Mouse (Mus musculus): Measurements from ENCODE around the gene Psmc1. TPM values are rescaled to one million over a fixed set of nuclear protein-coding genes. Genes with fewer than 3 reads are reported as not detected.

Psmc1 gene
- polyA plus RNA-seq, 1 experiment from 2014 or later, result 305 TPM

Other genes starting within 250 kb of the Psmc1 start
- gene Efcab11, start 225.7 kb upstream of the Psmc1 start, polyA plus RNA-seq (2014; fragmentation: Nextera tagmentation; extraction: Ambion mirVana), result 8.4 and 12.5 TPM in 2 replicates
- gene Tdp1, start 225.6 kb upstream of the Psmc1 start, polyA plus RNA-seq (2014; fragmentation: Nextera tagmentation; extraction: Ambion mirVana), result 78.8 and 80.6 TPM in 2 replicates
- 0.94 and 1.2 TPM in 2 replicates for gene Kcnk13, start 145.7 kb upstream of the Psmc1 start, polyA plus RNA-seq (2014; fragmentation: Nextera tagmentation; extraction: Ambion mirVana)
- 12.5 and 13.1 TPM in 2 replicates for gene Nrde2, start 49.5 kb downstream of the Psmc1 start, polyA plus RNA-seq (2014; fragmentation: Nextera tagmentation; extraction: Ambion mirVana)
- gene Calm1, start 89.3 kb downstream of the Psmc1 start, polyA plus RNA-seq (2014; fragmentation: Nextera tagmentation; extraction: Ambion mirVana), result 2,256 and 2,267 TPM in 2 replicates

Measured in forebrain, embryonic 14.5 days (tissue).